Mouse (Mus musculus) liver, postnatal 0 days (tissue): ENCODE results near the gene Itgad.

Experiments used
- CTCF ChIP-seq: sonication (generic); IDR thresholded peaks from 2 replicates; pipeline ENCODE4 v1.5.1; 2016; ENCODE audit warnings: antibody characterized with exemption, low read depth
- EP300 ChIP-seq: IDR thresholded peaks from 2 replicates; pipeline ENCODE4 v1.6.1; 2016; ENCODE audit warnings: antibody characterized with exemption, low read depth, mild to moderate bottlenecking

GRCm38 (mm10) chr7:128271496-128271895 lies 117.3 kb downstream of the Itgad start:
- TF ChIP-seq CTCF (no peak), EP300 (no peak)
